Mouse (Mus musculus) E14TG2a.4 (cell line): ENCODE measurements at regions not wholly inside any gene's neighbourhood (a gene's known extent, or its start where the extent isn't known, plus 50 kb on each side); places are given as distances from the start of the nearest gene placed in this dataset.

Experiments
- CTCF ChIP-seq: conservative IDR thresholded peaks from 2 replicates; pipeline ENCODE4 v1.5.1; 2014; ENCODE audit warnings: low read length
- NANOG ChIP-seq: IDR thresholded peaks from 2 replicates; pipeline ENCODE4 v1.6.1; 2014; ENCODE audit warnings: borderline replicate concordance, low read length, mixed read lengths

- TF ChIP-seq CTCF, result no peak
- TF ChIP-seq NANOG, result no peak
These were observed 100.7 kb upstream of the Fbxo11 start for GRCm38 (mm10) chr17:88165811-88166210.
